18 mouse cellular contexts compared by ENCODE assay signal in the genomic region with DNA sequence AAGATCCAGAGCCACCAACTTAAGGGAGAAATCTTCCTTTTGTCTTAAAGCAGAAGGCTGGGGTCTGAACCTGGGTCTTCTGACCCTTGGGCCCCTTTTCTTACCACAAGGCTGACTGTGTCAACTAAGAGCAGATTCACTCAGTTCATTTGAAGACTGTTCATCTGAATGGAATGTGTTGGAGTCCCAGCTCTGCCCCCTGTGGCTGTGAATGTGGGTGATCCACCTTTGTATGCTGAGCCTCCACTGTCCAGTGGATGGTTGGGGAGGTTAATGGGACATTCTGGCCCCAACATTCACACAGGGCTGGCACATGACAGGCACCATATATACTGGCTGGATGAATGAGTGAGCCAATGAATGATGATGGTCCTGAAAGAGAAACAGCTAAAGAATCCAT.
"Had no signal": no experiment of that assay in that cellular context is flagged by ENCODE, and none has a peak within 500 bp of the region (broad histone marks: within the 10 kb centered on the region; RNA-seq: fewer than 3 reads in every experiment).

No protein-coding gene starts in this region.

- H3K4me2 ChIP-seq: limb, embryonic 13.5 days; liver, embryonic 12.5 days; liver, embryonic 15.5 days; lung, embryonic 15.5 days; midbrain, embryonic 13.5 days; neural tube, embryonic 12.5 days had no signal

- H3K36me3 ChIP-seq: liver, embryonic 15.5 days; midbrain, embryonic 13.5 days; neural tube, embryonic 12.5 days had no signal

- H3K27ac ChIP-seq: layer of hippocampus, adult 2 months; limb, embryonic 10.5 days; limb, embryonic 13.5 days; liver, embryonic 12.5 days; liver, embryonic 15.5 days; lung, embryonic 15.5 days; midbrain, embryonic 13.5 days; neural tube, embryonic 12.5 days had no signal

- H3K9ac ChIP-seq: limb, embryonic 13.5 days; liver, embryonic 12.5 days; liver, embryonic 15.5 days; lung, embryonic 15.5 days; midbrain, embryonic 13.5 days; neural tube, embryonic 12.5 days had no signal

- H3K4me3 ChIP-seq: layer of hippocampus, adult 2 months; limb, embryonic 10.5 days; limb, embryonic 13.5 days; liver, embryonic 12.5 days; liver, embryonic 15.5 days; lung, embryonic 15.5 days; midbrain, embryonic 13.5 days; neural tube, embryonic 12.5 days had no signal

- DNase-seq: kidney, adult 11 months; kidney, adult 8-10 months; kidney, postnatal 25 days; layer of hippocampus, adult 9-11 months; liver; lung, adult 18-20 months; lung, postnatal 10 days; lung, postnatal 4 days; retina, postnatal 1 day; thymus, postnatal 36 days had no signal

- ATAC-seq: liver, embryonic 12.5 days; midbrain, embryonic 13.5 days had no signal

- H3K27me3 ChIP-seq: limb, embryonic 13.5 days; liver, embryonic 12.5 days; liver, embryonic 15.5 days; lung, embryonic 15.5 days; midbrain, embryonic 13.5 days; neural tube, embryonic 12.5 days had no signal

- H3K4me1 ChIP-seq: limb, embryonic 13.5 days; liver, embryonic 12.5 days; liver, embryonic 15.5 days; lung, embryonic 15.5 days; midbrain, embryonic 13.5 days had no signal

- H3K9me3 ChIP-seq: limb, embryonic 10.5 days; limb, embryonic 13.5 days; liver, embryonic 12.5 days; liver, embryonic 15.5 days; lung, embryonic 15.5 days; midbrain, embryonic 13.5 days; neural tube, embryonic 12.5 days had no signal
